Mouse (Mus musculus) lung, embryonic 15.5 days (tissue): ENCODE results near the gene Chd4. TPM values are rescaled to one million over a fixed set of nuclear protein-coding genes. Genes with fewer than 3 reads are reported as not detected.

ENCODE experiments used
- ATAC-seq: fragments of 200-750 bp; cut with Nextera tagmentation; 2 replicates; pipeline ENCODE4 v1.8.0; 2017; ENCODE audit warnings: moderate number of reproducible peaks, borderline replicate concordance; ENCODE audit not compliant: low FRiP score, low TSS enrichment; ENCODE audit errors: extremely low read depth
- H3K27ac ChIP-seq: fragments of 300-500 bp; sonication (generic); 2 replicates; pipeline ENCODE4 v1.5.1; 2015; ENCODE audit warnings: moderate library complexity, mild to moderate bottlenecking, inconsistent platforms
- H3K27me3 ChIP-seq: fragments of 300-500 bp; sonication (generic); 2 replicates; pipeline ENCODE4 v1.6.1; 2015; ENCODE audit warnings: inconsistent platforms
- H3K36me3 ChIP-seq: fragments of 300-500 bp; sonication (generic); 2 replicates; pipeline ENCODE4 v1.6.1; 2015; ENCODE audit warnings: inconsistent platforms
- H3K4me1 ChIP-seq: fragments of 300-500 bp; sonication (generic); 2 replicates; pipeline ENCODE4 v1.6.1; 2015; ENCODE audit warnings: inconsistent platforms
- H3K4me2 ChIP-seq: fragments of 300-500 bp; sonication (generic); 2 replicates; pipeline ENCODE4 v1.6.1; 2015; ENCODE audit warnings: inconsistent platforms, mild to moderate bottlenecking, moderate library complexity
- H3K4me3 ChIP-seq: fragments of 300-500 bp; sonication (generic); 2 replicates; pipeline ENCODE4 v1.5.1; 2015; ENCODE audit warnings: mild to moderate bottlenecking, inconsistent platforms
- H3K9ac ChIP-seq: fragments of 300-500 bp; sonication (generic); 2 replicates; pipeline ENCODE4 v1.6.1; 2015; ENCODE audit warnings: inconsistent platforms
- H3K9me3 ChIP-seq: fragments of 300-500 bp; sonication (generic); 2 replicates; pipeline ENCODE4 v1.6.1; 2016; ENCODE audit warnings: inconsistent platforms
- WGBS: fragments of 180-500 bp; shearing (Covaris S2); methylation state at CpG from one replicate; pipeline ENCODE4 v1.1.7; 2015; 5-methylcytosine and 5-hydroxymethylcytosine counted together
- polyA plus RNA-seq: library from polyadenylated mRNA; unstranded; fragments of >200 nt; fragmentation: Nextera tagmentation; extraction: Ambion mirVana; gene quantifications from 2 replicates; pipeline ENCODE4 v1.2.1, GENCODE M21; 2015

Gene Chd4
- polyA plus RNA-seq, 1 experiment from 2014 or later: 69.3 TPM

DNA sequence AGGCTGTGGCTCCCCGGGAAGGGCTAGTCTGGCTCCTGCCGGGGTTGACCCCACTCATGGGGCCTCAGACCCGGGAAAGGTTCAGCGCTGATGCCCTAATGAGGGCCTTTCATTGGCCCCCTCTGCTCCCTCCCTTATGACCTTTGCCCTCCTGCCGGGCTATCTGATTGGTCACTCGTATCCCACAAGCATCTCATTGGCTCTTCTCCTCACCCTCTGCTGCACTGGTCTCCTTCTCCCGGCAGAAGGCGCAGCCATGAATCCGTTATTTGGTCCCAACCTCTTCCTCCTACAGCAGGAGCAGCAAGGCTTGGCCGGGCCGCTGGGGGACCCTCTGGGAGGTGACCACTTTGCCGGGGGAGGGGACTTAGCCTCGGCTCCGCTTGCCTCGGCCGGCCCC lies 49.2 kb downstream of the Chd4 start, which contains the start of gene Iffo1:
Iffo1 (plus strand) TSS at position 241 of the 400 bp plus-strand sequence.
- H3K4me1 ChIP-seq: peaks cover 46% of the 10 kb centered on the region
- ATAC-seq: peak; percentile 91
- peaks cover 38% of the 10 kb centered on the region for H3K36me3 ChIP-seq
- peak within 1 kb of the TSS; percentile 60 for H3K9ac ChIP-seq
- WGBS: 1% methylated on average over 16 of the region's 16 CpGs
- no peaks in the 10 kb centered on the region for H3K27me3 ChIP-seq
- H3K27ac ChIP-seq: peak within 1 kb of the TSS; percentile 81
- peak within 1 kb of the TSS; percentile 64 for H3K4me3 ChIP-seq
- H3K9me3 ChIP-seq: no peaks in the 10 kb centered on the region
- peak within 1 kb of the TSS; percentile 89 for H3K4me2 ChIP-seq

DNA sequence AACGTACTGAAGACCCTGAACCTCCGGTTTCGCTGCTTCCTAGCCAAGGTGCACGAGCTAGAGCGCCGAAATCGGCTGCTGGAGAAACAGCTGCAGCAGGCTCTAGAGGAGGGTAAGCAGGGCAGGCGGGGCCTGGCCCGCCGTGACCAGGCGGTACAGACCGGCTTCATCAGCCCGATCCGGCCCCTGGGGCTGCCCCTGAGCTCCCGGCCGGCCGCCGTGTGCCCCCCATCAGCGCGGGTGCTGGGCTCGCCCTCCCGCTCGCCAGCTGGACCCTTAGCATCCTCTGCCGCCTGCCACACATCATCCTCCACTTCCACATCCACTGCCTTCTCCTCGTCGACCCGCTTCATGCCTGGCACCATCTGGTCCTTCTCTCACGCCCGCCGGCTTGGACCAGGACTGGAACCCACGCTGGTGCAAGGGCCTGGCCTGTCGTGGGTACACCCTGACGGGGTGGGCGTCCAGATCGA lies 49.7 kb downstream of the Chd4 start:
- ATAC-seq: peak; percentile 63
- H3K27ac ChIP-seq: peak overlapping the region; percentile 81
- peak overlapping the region; percentile 60 for H3K9ac ChIP-seq
- WGBS: 5% methylated on average over 35 of the region's 35 CpGs
- no peaks in the 10 kb centered on the region for H3K9me3 ChIP-seq
- H3K27me3 ChIP-seq: no peaks in the 10 kb centered on the region
- peaks cover 46% of the 10 kb centered on the region for H3K4me1 ChIP-seq
- peak overlapping the region; percentile 64 for H3K4me3 ChIP-seq
- peaks cover 33% of the 10 kb centered on the region for H3K36me3 ChIP-seq
- H3K4me2 ChIP-seq: peak overlapping the region; percentile 89

DNA sequence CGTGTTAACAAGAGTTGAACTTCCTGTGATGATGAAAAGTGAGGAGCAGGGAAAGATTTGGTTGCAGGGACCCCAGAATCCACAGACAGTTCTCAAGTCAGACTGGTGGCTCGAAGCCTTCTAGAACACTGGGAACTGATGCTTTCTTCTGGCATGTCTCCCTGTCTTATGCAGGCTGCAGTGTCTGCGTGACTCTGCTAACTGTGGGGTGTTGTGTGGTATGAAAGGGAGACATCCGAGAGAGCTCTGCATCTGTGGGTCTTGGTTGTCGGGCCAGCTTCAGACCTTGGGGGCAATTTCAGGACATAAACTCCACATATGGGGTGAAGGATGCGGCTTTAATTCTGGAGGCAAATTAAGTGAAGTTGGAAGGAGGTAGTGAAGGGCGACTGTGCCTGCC lies 50.4 kb downstream of the Chd4 start:
- ATAC-seq: no peak
- Histone ChIP-seq H3K4me2 (peak overlapping the region; percentile 89), H3K36me3 (peaks cover 26% of the 10 kb centered on the region), H3K27me3 (no peaks in the 10 kb centered on the region), H3K9ac (peak overlapping the region; percentile 60; the same call in 1 of the 2 replicates), H3K9me3 (no peaks in the 10 kb centered on the region), H3K27ac (no peak overlapping the region), H3K4me3 (peak overlapping the region; percentile 64), H3K4me1 (peaks cover 46% of the 10 kb centered on the region)
- WGBS: 54% methylated on average over 7 of the region's 7 CpGs

DNA sequence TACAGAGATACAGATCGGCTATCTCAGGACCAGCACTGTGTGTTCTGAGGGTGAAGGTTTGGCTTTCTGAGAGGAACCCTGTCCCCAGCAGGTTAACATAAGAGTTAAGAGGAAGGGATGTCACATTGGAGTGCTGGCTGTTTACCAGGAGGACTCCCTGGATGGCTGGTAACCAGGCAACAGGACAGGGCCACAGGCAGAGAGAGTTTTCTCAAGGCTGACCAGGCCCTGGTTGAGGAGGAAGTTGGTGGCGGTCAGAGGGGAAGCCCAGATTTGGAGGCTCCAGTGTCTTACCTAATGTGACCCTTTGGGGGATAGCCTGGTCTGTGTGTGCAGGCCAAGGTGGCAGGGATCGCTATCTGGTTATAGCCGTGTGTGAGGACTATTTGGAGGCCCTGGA lies 51.0 kb downstream of the Chd4 start:
- WGBS: 75% methylated on average over 4 of the region's 4 CpGs
- no peaks in the 10 kb centered on the region for H3K9me3 ChIP-seq
- H3K9ac ChIP-seq: no peak overlapping the region
- H3K27me3 ChIP-seq: no peaks in the 10 kb centered on the region
- H3K4me1 ChIP-seq: peaks cover 46% of the 10 kb centered on the region
- H3K4me3 ChIP-seq: no peak overlapping the region
- no peak overlapping the region for H3K27ac ChIP-seq
- H3K36me3 ChIP-seq: peaks cover 20% of the 10 kb centered on the region
- no peak for ATAC-seq
- H3K4me2 ChIP-seq: peak overlapping the region; percentile 89

GRCm38 (mm10) chr6:125147329-125147728 lies 51.5 kb downstream of the Chd4 start:
- no peak overlapping the region for H3K9ac ChIP-seq
- H3K4me2 ChIP-seq: no peak overlapping the region; the same call in 1 of the 2 replicates
- H3K9me3 ChIP-seq: no peaks in the 10 kb centered on the region
- no peak for ATAC-seq
- H3K36me3 ChIP-seq: peaks cover 15% of the 10 kb centered on the region
- WGBS: 56% methylated on average over 10 of the region's 10 CpGs
- no peak overlapping the region for H3K27ac ChIP-seq
- no peaks in the 10 kb centered on the region for H3K27me3 ChIP-seq
- H3K4me3 ChIP-seq: no peak overlapping the region
- peaks cover 46% of the 10 kb centered on the region for H3K4me1 ChIP-seq

GRCm38 (mm10) chr6:125148251-125148925 lies 52.6 kb downstream of the Chd4 start:
- ATAC-seq: no peak
- 52% methylated on average over 18 of the region's 18 CpGs for WGBS
- peaks cover 46% of the 10 kb centered on the region for H3K4me1 ChIP-seq

GRCm38 (mm10) chr6:125148926-125149568 lies 53.3 kb downstream of the Chd4 start:
- no peaks in the 10 kb centered on the region for H3K27me3 ChIP-seq
- 66% methylated on average over 16 of the region's 16 CpGs for WGBS
- no peak overlapping the region for H3K4me3 ChIP-seq
- 0 out of 2 replicates have a peak, but pooled peaks cover 11% of the 10 kb centered on the region for H3K36me3 ChIP-seq
- peak overlapping the region; percentile 55; the same call in 1 of the 2 replicates for H3K27ac ChIP-seq
- no peak overlapping the region for H3K4me2 ChIP-seq
- H3K4me1 ChIP-seq: peaks cover 46% of the 10 kb centered on the region
- H3K9ac ChIP-seq: no peak overlapping the region
- no peaks in the 10 kb centered on the region for H3K9me3 ChIP-seq
- no peak for ATAC-seq

More at GRCm38 (mm10) chr6:125148251-125148925, 52.6 kb downstream of the Chd4 start:
- Histone ChIP-seq H3K36me3 (peaks cover 18% of the 10 kb centered on the region; the same call in 1 of the 2 replicates), H3K4me2 (peak overlapping the region; percentile 16; the same call in 1 of the 2 replicates), H3K9me3 (no peaks in the 10 kb centered on the region), H3K9ac (no peak overlapping the region), H3K27me3 (no peaks in the 10 kb centered on the region), H3K27ac (peak overlapping the region; percentile 61), H3K4me3 (no peak overlapping the region)

DNA sequence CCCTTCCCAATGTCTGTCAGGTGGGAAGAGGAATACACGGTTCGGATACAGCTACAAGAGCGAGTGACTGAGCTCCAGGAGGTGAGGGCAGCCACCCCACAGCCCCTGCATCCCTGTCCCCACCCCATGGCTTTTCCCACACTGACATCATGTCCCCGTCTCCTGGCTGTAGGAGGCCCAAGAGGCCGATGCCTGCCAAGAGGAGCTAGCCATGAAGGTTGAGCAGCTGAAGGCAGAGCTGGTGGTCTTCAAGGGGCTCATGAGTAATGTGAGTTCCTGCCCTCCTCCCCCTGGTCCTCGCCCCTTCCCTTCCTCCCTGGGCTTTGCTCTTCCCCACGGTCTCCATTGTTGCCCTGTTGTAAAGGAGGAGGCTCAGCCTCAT lies 53.8 kb downstream of the Chd4 start:
- no peak overlapping the region for H3K4me2 ChIP-seq

DNA sequence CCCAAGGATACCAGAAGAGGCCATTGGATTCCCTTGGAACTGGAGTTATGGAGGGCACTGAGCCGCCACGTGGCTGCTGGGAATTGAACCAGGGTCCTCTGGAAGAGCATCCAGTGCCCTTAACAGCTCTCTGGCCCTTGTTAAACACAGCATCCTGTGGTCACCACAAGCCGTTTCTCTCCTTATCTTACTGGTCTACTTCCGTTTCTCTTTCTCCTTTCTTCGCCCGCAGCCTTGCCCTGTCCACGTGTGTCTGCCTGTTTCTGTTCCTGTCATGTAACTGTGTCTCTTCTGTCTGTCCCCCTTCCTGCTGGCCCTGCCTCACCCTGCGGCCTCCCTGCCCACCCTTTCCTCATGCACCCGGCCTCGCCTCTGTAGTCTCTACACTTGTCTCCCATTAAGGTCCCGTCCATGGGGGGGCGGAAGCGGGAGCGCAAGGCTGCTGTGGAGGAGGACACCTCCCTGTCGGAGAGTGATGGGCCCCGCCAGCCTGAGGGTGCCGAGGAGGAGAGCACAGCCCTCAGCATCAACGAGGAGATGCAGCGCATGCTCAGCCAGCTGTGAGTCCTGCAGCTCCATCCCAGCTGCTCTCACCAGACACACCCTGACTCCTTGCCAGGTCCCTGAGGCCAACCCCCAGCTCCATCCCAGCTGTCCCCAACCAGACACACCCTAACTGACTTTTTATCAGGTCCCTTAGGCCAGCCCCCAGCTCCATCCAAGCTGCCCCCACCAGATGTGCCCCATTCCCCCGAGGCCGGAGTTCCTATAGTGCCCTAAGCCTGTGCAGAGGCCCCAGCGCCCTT lies 56.6 kb downstream of the Chd4 start:
- H3K4me1 ChIP-seq: peaks cover 22% of the 10 kb centered on the region
- no peak overlapping the region for H3K9ac ChIP-seq
- 0 out of 2 replicates have a peak, but pooled peaks have one; percentile 12 for ATAC-seq
- H3K27ac ChIP-seq: no peak overlapping the region
- no peaks in the 10 kb centered on the region for H3K27me3 ChIP-seq
- H3K4me2 ChIP-seq: no peak overlapping the region
- 72% methylated on average over 22 of the region's 22 CpGs for WGBS
- no peaks in the 10 kb centered on the region for H3K9me3 ChIP-seq
- H3K36me3 ChIP-seq: 0 out of 2 replicates have a peak, but pooled peaks cover 5% of the 10 kb centered on the region
- H3K4me3 ChIP-seq: no peak overlapping the region

More for the DNA sequence above, 53.8 kb downstream of the Chd4 start:
- Histone ChIP-seq H3K4me3 (no peak overlapping the region), H3K27me3 (no peaks in the 10 kb centered on the region), H3K9me3 (no peaks in the 10 kb centered on the region), H3K36me3 (0 out of 2 replicates have a peak, but pooled peaks cover 6% of the 10 kb centered on the region), H3K27ac (peak overlapping the region; percentile 55; the same call in 1 of the 2 replicates), H3K4me1 (peaks cover 46% of the 10 kb centered on the region), H3K9ac (no peak overlapping the region)
- 77% methylated on average over 7 of the region's 7 CpGs for WGBS
- no peak for ATAC-seq

DNA sequence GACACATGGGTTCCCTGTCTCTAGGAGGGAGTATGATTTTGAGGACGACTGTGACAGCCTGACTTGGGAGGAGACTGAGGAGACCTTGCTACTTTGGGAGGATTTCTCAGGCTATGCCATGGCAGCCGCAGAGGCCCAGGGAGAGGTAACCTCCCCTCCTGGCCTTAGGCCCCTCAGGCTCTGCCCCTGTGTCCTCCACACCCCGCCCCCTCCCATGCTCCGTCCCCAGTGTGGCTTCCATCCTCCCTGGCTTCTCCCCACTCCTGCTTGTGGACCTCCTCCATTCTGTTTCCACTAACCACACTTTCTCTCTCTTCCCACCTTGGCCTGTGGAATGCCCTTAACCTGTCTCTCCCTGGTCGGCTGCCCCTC lies 57.2 kb downstream of the Chd4 start:
- Histone ChIP-seq H3K9ac (no peak overlapping the region), H3K9me3 (no peaks in the 10 kb centered on the region), H3K4me1 (peaks cover 18% of the 10 kb centered on the region), H3K4me3 (no peak overlapping the region), H3K27ac (no peak overlapping the region), H3K4me2 (no peak overlapping the region), H3K36me3 (0 out of 2 replicates have a peak, but pooled peaks cover 5% of the 10 kb centered on the region), H3K27me3 (no peaks in the 10 kb centered on the region)
- no peak for ATAC-seq
- 73% methylated on average over 5 of the region's 5 CpGs for WGBS

GRCm38 (mm10) chr6:125153682-125154081 lies 57.9 kb downstream of the Chd4 start:
- Histone ChIP-seq H3K27ac (no peak overlapping the region), H3K27me3 (no peaks in the 10 kb centered on the region), H3K36me3 (peaks cover 9% of the 10 kb centered on the region), H3K4me1 (peaks cover 11% of the 10 kb centered on the region), H3K9ac (no peak overlapping the region), H3K9me3 (no peaks in the 10 kb centered on the region), H3K4me3 (no peak overlapping the region), H3K4me2 (no peak overlapping the region)
- no peak for ATAC-seq
- WGBS: 87% methylated on average over 4 of the region's 4 CpGs
